Mouse (Mus musculus): ENCODE measurements around the gene Lgals4. TPM values are rescaled to one million over a fixed set of nuclear protein-coding genes. Genes with fewer than 3 reads are reported as not detected.
"Not testable (repeated sequence)": the region's sequence is repeated elsewhere in the genome, so short reads cannot be mapped to it uniquely, and the experiment has no call there.

Gene Lgals4
- total RNA-seq, 2 experiments from 2014 or later, result 7.0 to 22.9 TPM

DNA sequence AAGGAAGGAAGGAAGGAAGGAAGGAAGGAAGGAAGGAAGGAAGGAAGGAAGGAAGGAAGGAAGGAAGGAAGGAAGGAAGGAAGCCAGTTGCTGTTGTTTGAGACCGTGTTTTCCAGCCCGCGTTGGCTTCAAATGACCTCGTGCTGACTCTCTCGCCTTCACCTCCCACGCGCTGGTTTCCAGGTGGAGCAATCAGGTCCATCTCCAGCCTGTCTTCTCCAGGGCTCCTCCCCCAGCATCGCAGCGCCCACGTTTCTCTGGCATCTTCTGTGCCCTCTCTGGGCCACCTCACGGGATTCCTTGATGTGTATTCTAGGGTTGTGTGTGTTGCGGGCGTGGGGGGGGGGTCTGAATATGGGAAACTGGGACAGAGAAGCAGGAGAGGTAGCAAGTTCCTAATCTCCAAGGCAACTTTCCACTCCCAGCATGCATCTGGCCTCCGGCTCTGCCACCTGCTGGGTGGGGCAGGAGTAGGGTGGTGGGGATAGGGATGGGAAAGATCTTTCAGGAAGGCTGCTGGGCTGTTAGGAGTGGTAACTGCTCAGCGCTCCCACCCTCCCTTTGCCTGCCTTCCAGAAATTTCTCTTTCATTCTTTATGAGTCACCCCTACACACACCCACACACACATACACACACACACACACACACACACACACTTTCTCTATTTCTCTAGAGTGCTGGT, 29.3 kb downstream of the Lgals4 start:
- ATAC-seq (replicated peaks; ENCODE audit: poor library complexity), result no peak

- ATAC-seq (replicated peaks; ENCODE audit: poor library complexity), result no peak
Observed at GRCm38 (mm10) chr7:28863540-28863939, 29.9 kb downstream of the Lgals4 start, which contains the start of gene Lgals7. Gene Lgals7, plus strand, starts transcription at chr7:28863853.

DNA sequence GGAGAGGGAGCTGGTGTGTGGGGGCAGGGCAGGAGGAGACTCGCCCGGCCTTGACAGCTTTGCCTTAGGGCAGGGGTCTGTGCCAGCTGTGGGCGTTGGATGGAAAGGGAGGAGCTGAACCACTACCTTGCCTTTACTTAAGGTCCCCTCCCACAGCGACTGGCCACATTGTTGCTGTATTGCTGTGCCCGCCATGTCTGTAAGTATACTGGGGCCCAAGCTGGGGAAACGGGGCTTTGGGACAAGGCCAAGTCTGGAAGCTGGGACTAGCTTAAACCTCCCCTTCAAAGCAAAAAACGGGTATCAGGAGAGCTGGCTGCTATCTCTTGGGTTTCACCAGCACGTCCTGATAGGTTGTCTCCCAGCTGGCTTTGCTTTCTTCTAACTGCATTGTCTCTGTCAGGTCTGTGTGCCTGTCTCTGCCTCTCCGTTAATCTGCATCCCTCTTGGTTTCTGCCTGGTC, 30.7 kb downstream of the Lgals4 start:
- no peak for ATAC-seq (replicated peaks; ENCODE audit: poor library complexity)

GRCm38 (mm10) chr7:28865481-28866300, 32.0 kb downstream of the Lgals4 start:
- peak; percentile 90 for ATAC-seq (replicated peaks; ENCODE audit: poor library complexity)

- ATAC-seq (replicated peaks; ENCODE audit: poor library complexity), result no peak
Observed at GRCm38 (mm10) chr7:28866769-28867507, 33.3 kb downstream of the Lgals4 start.

GRCm38 (mm10) chr7:28867508-28868340, 34.1 kb downstream of the Lgals4 start:
- peak; percentile 62 for ATAC-seq (replicated peaks; ENCODE audit: poor library complexity)

DNA sequence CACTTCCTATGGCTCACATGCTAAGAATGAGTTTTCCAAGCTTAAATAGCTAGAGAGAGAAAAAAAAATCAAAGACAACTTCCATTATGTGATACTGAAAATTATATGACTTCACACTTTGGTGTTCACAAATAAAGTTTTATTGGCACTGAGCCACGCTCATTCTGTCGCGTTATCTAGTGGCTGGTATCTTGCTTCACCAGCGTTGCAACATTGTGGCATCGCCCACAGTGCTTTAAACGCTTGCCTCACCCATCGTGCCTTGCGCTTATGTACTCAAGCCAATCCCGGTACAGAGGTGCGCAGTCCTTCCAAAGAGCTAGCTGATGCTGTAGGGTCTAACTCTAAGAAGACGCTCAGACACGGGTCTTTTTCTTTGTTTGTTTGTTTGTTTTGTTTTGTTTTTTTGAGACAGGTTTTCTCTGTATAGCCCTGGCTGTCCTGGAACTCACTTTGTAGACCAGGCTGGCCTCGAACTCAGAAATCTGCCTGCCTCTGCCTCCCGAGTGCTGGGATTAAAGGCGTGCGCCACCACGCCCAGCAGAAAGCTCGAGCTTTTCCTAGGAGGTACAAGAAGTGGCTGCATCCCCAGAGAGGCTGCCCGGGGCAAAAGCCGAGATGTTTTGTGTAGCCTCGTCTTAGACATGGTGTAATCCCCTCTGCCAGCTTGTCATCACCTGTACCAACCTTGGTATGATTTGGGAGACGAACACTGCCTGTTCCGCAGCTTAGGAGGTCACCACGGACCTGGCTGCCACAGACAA, 37.4 kb downstream of the Lgals4 start:
- ATAC-seq (replicated peaks; ENCODE audit: poor library complexity), result peak; percentile 79

- ATAC-seq (replicated peaks; ENCODE audit: poor library complexity), result no peak
Observed at GRCm38 (mm10) chr7:28874565-28874964, 40.9 kb downstream of the Lgals4 start.

GRCm38 (mm10) chr7:28876099-28876498, 42.4 kb downstream of the Lgals4 start:
- no peak for ATAC-seq (replicated peaks; ENCODE audit: poor library complexity)

GRCm38 (mm10) chr7:28877155-28877554, 43.5 kb downstream of the Lgals4 start:
- peak; percentile 89 for ATAC-seq (replicated peaks; ENCODE audit: poor library complexity)

DNA sequence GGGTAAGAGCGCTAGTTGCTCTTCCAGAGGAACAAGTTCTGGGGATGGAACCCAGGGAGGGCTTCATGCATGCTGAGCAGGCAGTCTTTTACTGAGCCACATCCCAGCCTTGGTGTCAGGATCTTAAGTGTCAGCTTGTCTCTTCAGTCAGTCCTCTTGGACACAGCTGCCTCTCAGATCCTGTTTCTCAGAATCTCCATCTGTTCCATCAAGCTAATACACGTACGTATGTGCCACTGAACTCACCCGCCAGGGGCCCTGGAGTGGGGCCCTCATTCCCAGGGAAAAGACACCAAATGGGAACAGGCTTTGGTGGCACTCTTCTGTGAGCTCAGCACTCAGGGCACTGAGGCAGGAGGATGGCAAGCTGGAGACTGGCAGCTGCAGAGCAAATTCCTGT, 44.2 kb downstream of the Lgals4 start:
- ATAC-seq (replicated peaks; ENCODE audit: poor library complexity), result no peak

DNA sequence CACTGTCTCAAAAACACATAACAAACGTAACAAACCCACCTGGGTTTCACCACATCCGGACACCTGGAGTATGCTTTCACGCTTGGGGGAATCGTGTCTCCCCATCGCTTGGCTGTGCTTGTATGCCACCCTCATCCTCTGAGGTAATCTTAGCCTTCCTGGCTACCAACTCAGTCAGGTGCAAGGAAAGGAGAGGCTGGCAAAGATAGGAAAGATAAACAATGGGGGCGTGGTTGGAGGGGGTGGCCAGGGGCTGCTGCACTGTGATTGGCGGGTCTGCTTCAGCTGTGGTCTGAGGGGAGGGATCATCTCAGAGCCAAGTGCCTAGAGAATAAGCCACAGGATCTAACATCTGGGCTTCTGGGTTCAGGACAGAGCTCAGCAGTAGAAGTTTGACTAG, 46.0 kb downstream of the Lgals4 start:
- peak; percentile 38 for ATAC-seq (replicated peaks; ENCODE audit: poor library complexity)

GRCm38 (mm10) chr7:28880554-28880953, 46.9 kb downstream of the Lgals4 start:
- no peak for ATAC-seq (replicated peaks; ENCODE audit: poor library complexity)

GRCm38 (mm10) chr7:28881199-28881598, 47.5 kb downstream of the Lgals4 start, which contains the start of gene Capn12:
Gene Capn12, plus strand, starts transcription at chr7:28881422.
- no peak for ATAC-seq (replicated peaks; ENCODE audit: poor library complexity)

DNA sequence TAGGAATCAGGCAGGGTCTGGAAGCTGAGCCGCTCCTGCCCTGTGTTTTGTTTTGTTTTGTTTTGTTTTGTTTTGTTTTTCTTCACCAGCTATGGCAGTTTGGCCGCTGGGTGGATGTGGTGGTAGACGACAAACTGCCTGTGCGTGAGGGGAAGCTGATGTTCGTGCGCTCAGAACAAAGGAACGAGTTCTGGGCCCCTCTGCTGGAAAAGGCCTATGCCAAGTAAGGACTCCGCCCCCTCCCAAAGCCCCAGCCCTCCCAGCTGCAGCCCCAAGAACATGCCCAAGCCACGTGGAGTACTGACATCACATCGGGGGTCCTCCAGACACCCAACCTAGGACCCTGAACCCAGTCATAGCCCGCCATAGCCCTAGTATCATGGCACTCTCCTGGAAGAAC, 49.4 kb downstream of the Lgals4 start:
- ATAC-seq (replicated peaks; ENCODE audit: poor library complexity), result no peak

DNA sequence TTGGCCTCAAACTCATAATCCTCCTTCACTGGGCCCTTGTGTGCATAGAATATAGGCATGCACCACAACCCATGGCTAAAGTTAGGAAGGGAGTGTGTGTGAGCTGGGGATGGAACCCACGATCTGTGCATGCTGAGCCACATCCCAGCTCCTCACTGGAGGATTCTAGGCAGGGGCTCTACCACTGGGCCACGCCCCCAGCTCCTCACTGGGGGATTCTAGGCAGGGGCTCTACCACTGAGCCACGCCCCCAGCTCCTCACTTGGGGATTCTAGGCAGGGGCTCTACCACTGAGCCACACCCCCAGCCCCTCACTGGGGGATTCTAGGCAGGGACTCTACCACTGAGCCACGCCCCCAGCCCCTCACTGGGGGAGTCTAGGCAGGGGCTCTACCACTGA, 50.0 kb downstream of the Lgals4 start:
- ATAC-seq (replicated peaks; ENCODE audit: poor library complexity), result not testable (repeated sequence)

- ATAC-seq (replicated peaks; ENCODE audit: poor library complexity), result no peak
Observed at GRCm38 (mm10) chr7:28886486-28886885, 52.8 kb downstream of the Lgals4 start.

- no peak for ATAC-seq (replicated peaks; ENCODE audit: poor library complexity)
Observed at GRCm38 (mm10) chr7:28888701-28889161, 55.1 kb downstream of the Lgals4 start.
